Mouse (Mus musculus): ENCODE measurements around the gene Lsmem1. TPM values are rescaled to one million over a fixed set of nuclear protein-coding genes. Genes with fewer than 3 reads are reported as not detected.

Gene Lsmem1
- total RNA-seq, 1 experiment: 0.09 TPM

DNA sequence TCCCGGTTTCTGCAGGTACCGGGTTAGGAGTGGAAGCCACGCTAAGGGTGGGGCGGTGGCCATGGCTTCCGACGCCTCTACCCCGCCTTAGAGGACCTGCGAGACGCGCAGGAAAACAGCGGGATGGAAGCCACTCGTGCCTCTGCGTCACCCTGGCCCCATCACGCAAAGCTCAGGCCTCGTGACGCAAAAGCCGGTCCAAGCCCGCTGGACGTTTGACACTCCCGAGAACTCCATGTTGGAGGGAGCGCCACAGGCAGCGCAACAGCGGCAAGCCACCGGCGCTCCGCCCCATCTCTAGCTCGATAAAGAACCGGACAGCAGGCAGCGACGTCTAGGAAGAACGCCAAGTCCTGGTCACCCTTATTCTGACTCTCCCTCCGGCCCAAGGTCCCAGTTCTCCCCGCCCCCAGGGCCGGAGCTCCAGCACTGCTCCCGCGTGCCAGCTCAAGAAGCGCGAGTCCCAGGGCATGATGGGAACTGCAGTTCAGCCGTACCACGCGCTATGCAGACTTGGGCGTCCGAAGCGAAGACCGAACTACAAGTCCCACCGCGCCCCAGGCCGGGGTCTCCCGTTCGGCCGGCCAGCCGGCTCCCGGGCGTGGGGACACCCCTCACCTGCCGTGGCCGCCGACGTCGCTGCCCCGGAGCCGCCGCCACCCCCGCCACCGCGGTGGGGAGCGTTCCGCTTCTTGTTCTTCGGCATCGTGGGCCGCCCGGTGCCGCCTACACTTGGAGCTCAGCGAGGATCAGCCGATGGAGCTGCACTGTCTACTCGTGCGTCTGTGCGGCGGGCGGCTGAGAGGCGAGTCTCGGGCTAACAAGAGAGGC, 23.2 kb upstream of the Lsmem1 start:
- in situ Hi-C loops (cut with MboI; ENCODE audit: low sequenced_read_pairs in 2 of 2, unreplicated experiment in 2 of 2): no loop called here
- H3K9me3 ChIP-seq (ENCODE audit: control insufficient read depth, insufficient read depth, low read depth, low read length): no peaks in the 10 kb centered on the region

DNA sequence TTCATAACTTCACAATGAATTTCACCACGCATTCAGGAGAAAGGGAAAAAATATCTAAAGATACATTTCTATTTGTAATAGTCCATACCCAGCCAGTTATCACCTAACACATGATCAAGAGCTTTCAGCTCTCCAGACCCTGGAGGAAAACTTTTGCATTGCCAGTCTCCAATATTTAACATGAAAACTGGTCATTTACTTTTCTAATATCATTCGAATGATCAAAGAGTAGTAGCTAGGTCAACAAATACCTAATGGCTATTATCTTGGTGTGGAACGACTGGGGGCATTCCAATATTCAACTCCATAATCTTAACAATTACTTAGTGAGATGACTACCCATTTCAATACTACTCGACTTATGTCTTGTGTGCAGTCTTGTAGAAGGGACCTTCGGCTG, 22.3 kb upstream of the Lsmem1 start:
- DNase-seq (ENCODE audit: low read depth, low spot score): no peak
- no peak overlapping the region for H3K27ac ChIP-seq (ENCODE audit: insufficient read depth, low read depth, low read length, poor library complexity, severe bottlenecking)
- H3K36me3 ChIP-seq (ENCODE audit: control insufficient read depth, insufficient read depth, low read length, poor library complexity, severe bottlenecking): peaks cover 2% of the 10 kb centered on the region
- peak overlapping the region; percentile 89 to 98 for H3K4me3 ChIP-seq (ENCODE audit: insufficient read depth in 1 of 2, low read depth in 1 of 2, low read length in 2 of 2, poor library complexity in 1 of 2, severe bottlenecking in 1 of 2)
- peaks cover 2 to 6% of the 10 kb centered on the region in 2 experiments for H3K4me1 ChIP-seq (ENCODE audit: control insufficient read depth in 2 of 2, insufficient read depth in 2 of 2, low read length in 2 of 2, poor library complexity in 1 of 2)
- H3K9ac ChIP-seq (ENCODE audit: insufficient read depth, low read depth, low read length, poor library complexity, severe bottlenecking): no peak overlapping the region
- TF ChIP-seq ZNF384 (IDR thresholded peaks at IDR 0.05; ENCODE audit: low read depth, low read length): no peak
- TF ChIP-seq MAFK (IDR thresholded peaks at IDR 0.05; ENCODE audit: insufficient read depth, low read depth, low read length): no peak
- no peak for TF ChIP-seq ZC3H11A (IDR thresholded peaks at IDR 0.05; ENCODE audit: borderline replicate concordance, low read depth, low read length)
- no peak for TF ChIP-seq CHD2 (IDR thresholded peaks at IDR 0.05; ENCODE audit: low read depth, low read length)
- TF ChIP-seq HCFC1 (IDR thresholded peaks at IDR 0.05; ENCODE audit: borderline replicate concordance, insufficient read depth, low read length): no peak
- no peaks in the 10 kb centered on the region for H3K9me3 ChIP-seq (ENCODE audit: control insufficient read depth, insufficient read depth, low read depth, low read length)
- in situ Hi-C loops (cut with MboI; ENCODE audit: low sequenced_read_pairs in 2 of 2, unreplicated experiment in 2 of 2): no loop called here

More for the DNA sequence above, 23.2 kb upstream of the Lsmem1 start:
- Histone ChIP-seq H3K27ac (ENCODE audit: insufficient read depth, low read depth, low read length, poor library complexity, severe bottlenecking) (peak overlapping the region; percentile 83), H3K9ac (ENCODE audit: insufficient read depth, low read depth, low read length, poor library complexity, severe bottlenecking) (peak overlapping the region; percentile 95), H3K4me1 (ENCODE audit: control insufficient read depth in 2 of 2, insufficient read depth in 2 of 2, low read length in 2 of 2, poor library complexity in 1 of 2) (peaks cover 2 to 6% of the 10 kb centered on the region in 2 experiments), H3K4me3 (ENCODE audit: insufficient read depth in 1 of 2, low read depth in 1 of 2, low read length in 2 of 2, poor library complexity in 1 of 2, severe bottlenecking in 1 of 2) (peak overlapping the region; percentile 89 to 98), H3K36me3 (ENCODE audit: control insufficient read depth, insufficient read depth, low read length, poor library complexity, severe bottlenecking) (peaks cover 2% of the 10 kb centered on the region; the same call in 1 of the 2 replicates)
- TF ChIP-seq ZC3H11A (IDR thresholded peaks at IDR 0.05; ENCODE audit: borderline replicate concordance, low read depth, low read length) (no peak), HCFC1 (IDR thresholded peaks at IDR 0.05; ENCODE audit: borderline replicate concordance, insufficient read depth, low read length) (peak; percentile 94), CHD2 (IDR thresholded peaks at IDR 0.05; ENCODE audit: low read depth, low read length) (peak; percentile 55; the same call in 1 of the 2 replicates)
- peak; percentile 82 for DNase-seq (ENCODE audit: low read depth, low spot score)

DNA sequence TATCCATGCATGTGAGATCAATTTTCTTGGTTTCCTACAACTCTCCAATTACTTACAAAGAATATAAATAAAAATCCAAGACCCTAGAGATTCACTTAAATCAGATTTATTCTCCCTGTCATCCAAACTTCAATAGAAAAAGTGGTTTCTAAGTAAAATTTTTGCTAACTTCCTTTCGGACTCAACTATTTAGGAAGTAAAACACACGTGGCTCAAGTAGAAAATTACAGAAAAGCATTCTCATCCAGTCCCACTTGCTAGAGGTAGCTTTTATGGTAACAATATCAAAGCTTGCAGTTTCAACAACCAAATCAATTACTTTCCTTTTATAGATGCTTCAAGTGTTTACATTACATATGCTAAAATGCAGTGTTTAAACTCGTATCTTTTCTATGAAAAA, 21.6 kb upstream of the Lsmem1 start:
- H3K27ac ChIP-seq (ENCODE audit: insufficient read depth, low read depth, low read length, poor library complexity, severe bottlenecking): no peak overlapping the region
- in situ Hi-C loops (cut with MboI; ENCODE audit: low sequenced_read_pairs in 2 of 2, unreplicated experiment in 2 of 2): no loop called here
- H3K9me3 ChIP-seq (ENCODE audit: control insufficient read depth, insufficient read depth, low read depth, low read length): no peaks in the 10 kb centered on the region
- H3K4me1 ChIP-seq (ENCODE audit: control insufficient read depth in 2 of 2, insufficient read depth in 2 of 2, low read length in 2 of 2, poor library complexity in 1 of 2): peaks cover 2 to 6% of the 10 kb centered on the region in 2 experiments
- TF ChIP-seq ZC3H11A (IDR thresholded peaks at IDR 0.05; ENCODE audit: borderline replicate concordance, low read depth, low read length): no peak
- TF ChIP-seq MAFK (IDR thresholded peaks at IDR 0.05; ENCODE audit: insufficient read depth, low read depth, low read length): no peak
- TF ChIP-seq ZNF384 (IDR thresholded peaks at IDR 0.05; ENCODE audit: low read depth, low read length): no peak
- no peak for TF ChIP-seq CHD2 (IDR thresholded peaks at IDR 0.05; ENCODE audit: low read depth, low read length)
- no peak for TF ChIP-seq HCFC1 (IDR thresholded peaks at IDR 0.05; ENCODE audit: borderline replicate concordance, insufficient read depth, low read length)
- peak overlapping the region; percentile 38 to 98; a peak in 3 of 4 replicates for H3K4me3 ChIP-seq (ENCODE audit: insufficient read depth in 1 of 2, low read depth in 1 of 2, low read length in 2 of 2, poor library complexity in 1 of 2, severe bottlenecking in 1 of 2)
- peaks cover 8% of the 10 kb centered on the region for H3K36me3 ChIP-seq (ENCODE audit: control insufficient read depth, insufficient read depth, low read length, poor library complexity, severe bottlenecking)
- H3K9ac ChIP-seq (ENCODE audit: insufficient read depth, low read depth, low read length, poor library complexity, severe bottlenecking): no peak overlapping the region
- DNase-seq (ENCODE audit: low read depth, low spot score): no peak

DNA sequence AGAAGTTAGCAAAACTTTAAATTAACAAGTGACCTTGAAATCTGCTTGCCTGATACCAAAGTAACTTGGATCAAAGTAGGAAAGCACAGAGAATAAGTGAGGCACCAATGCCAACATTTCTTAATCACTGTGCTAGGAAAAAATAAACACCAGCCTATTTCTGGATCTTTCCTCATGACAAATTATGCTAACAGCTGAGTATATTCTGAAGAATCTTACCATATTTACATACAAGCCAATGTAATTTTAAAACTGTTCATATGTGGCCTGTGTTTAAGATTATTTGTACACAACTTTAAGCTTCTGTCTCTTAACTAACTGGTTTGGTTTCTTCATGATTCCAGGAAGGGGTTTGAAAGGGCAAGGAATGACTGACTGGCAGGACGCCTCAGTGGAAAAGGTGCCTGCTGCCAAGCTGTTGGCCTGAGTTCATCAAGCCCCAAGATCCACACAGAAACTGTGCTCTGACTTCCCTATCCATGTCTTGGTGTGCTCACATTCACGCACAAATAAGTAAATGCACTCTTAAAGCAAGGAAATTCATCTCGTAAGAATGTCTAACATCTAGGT, 20.8 kb upstream of the Lsmem1 start:
- H3K27ac ChIP-seq (ENCODE audit: insufficient read depth, low read depth, low read length, poor library complexity, severe bottlenecking): no peak overlapping the region
- in situ Hi-C loops (cut with MboI; ENCODE audit: low sequenced_read_pairs in 2 of 2, unreplicated experiment in 2 of 2): no loop called here
- H3K9me3 ChIP-seq (ENCODE audit: control insufficient read depth, insufficient read depth, low read depth, low read length): no peaks in the 10 kb centered on the region
- peak overlapping the region; percentile 32; the same call in 1 of the 2 replicates for H3K9ac ChIP-seq (ENCODE audit: insufficient read depth, low read depth, low read length, poor library complexity, severe bottlenecking)
- peaks cover 15% of the 10 kb centered on the region for H3K36me3 ChIP-seq (ENCODE audit: control insufficient read depth, insufficient read depth, low read length, poor library complexity, severe bottlenecking)
- peak overlapping the region; percentile 24 to 98; a peak in 2 of 4 replicates for H3K4me3 ChIP-seq (ENCODE audit: insufficient read depth in 1 of 2, low read depth in 1 of 2, low read length in 2 of 2, poor library complexity in 1 of 2, severe bottlenecking in 1 of 2)
- DNase-seq (ENCODE audit: low read depth, low spot score): no peak
- TF ChIP-seq CHD2 (IDR thresholded peaks at IDR 0.05; ENCODE audit: low read depth, low read length): no peak
- no peak for TF ChIP-seq ZNF384 (IDR thresholded peaks at IDR 0.05; ENCODE audit: low read depth, low read length)
- TF ChIP-seq HCFC1 (IDR thresholded peaks at IDR 0.05; ENCODE audit: borderline replicate concordance, insufficient read depth, low read length): no peak
- no peak for TF ChIP-seq ZC3H11A (IDR thresholded peaks at IDR 0.05; ENCODE audit: borderline replicate concordance, low read depth, low read length)
- TF ChIP-seq MAFK (IDR thresholded peaks at IDR 0.05; ENCODE audit: insufficient read depth, low read depth, low read length): no peak
- H3K4me1 ChIP-seq (ENCODE audit: control insufficient read depth in 2 of 2, insufficient read depth in 2 of 2, low read length in 2 of 2, poor library complexity in 1 of 2): peaks cover 2 to 6% of the 10 kb centered on the region in 2 experiments
